Mouse (Mus musculus) liver, postnatal 0 days (tissue): Measurements from ENCODE around the gene Rac2. TPM values are rescaled to one million over a fixed set of nuclear protein-coding genes. Genes with fewer than 3 reads are reported as not detected.
A peak's percentile ranks its signal among the peaks of the same experiment; 100 is the strongest.

Experiments used
- ATAC-seq: fragments of 200-750 bp; cut with Nextera tagmentation; 2 replicates; pipeline ENCODE4 v1.8.0; 2017; ENCODE audit warnings: mild to moderate bottlenecking, moderate library complexity
- DNase-seq: peaks from one replicate; pipeline ENCODE4 v3.0.0-alpha.2; 2016
- H3K27ac ChIP-seq: fragments of 300-500 bp; sonication (generic); 2 replicates; pipeline ENCODE4 v1.5.1; 2014; ENCODE audit warnings: antibody characterized with exemption, moderate library complexity, mild to moderate bottlenecking, low read depth
- H3K27me3 ChIP-seq: fragments of 300-500 bp; sonication (generic); 2 replicates; pipeline ENCODE4 v1.6.1; 2014; ENCODE audit warnings: low read length, control low read depth, mixed read lengths; ENCODE audit not compliant: insufficient read depth
- H3K36me3 ChIP-seq: fragments of 300-500 bp; sonication (generic); replicated peaks from 2 replicates; pipeline ENCODE4 v1.6.1; 2014; ENCODE audit warnings: mild to moderate bottlenecking, control low read depth, low read length, moderate library complexity, mixed read lengths; ENCODE audit not compliant: insufficient read depth
- H3K4me1 ChIP-seq: fragments of 300-500 bp; sonication (generic); 2 replicates; pipeline ENCODE4 v1.6.1; 2014; ENCODE audit warnings: antibody characterized with exemption, mild to moderate bottlenecking, control low read depth; ENCODE audit not compliant: insufficient read depth
- H3K4me2 ChIP-seq: fragments of 300-500 bp; sonication (generic); 2 replicates; pipeline ENCODE4 v1.6.1; 2014; ENCODE audit warnings: low read depth, mild to moderate bottlenecking, low read length, moderate library complexity, mixed read lengths
- H3K4me3 ChIP-seq: fragments of 300-500 bp; sonication (generic); 2 replicates; pipeline ENCODE4 v1.5.1; 2014; ENCODE audit warnings: low read depth, low read length
- H3K9ac ChIP-seq: fragments of 300-500 bp; sonication (generic); replicated peaks from 2 replicates; pipeline ENCODE4 v1.6.1; 2014; ENCODE audit warnings: mild to moderate bottlenecking, moderate library complexity
- H3K9me3 ChIP-seq: fragments of 300-500 bp; sonication (generic); 2 replicates; pipeline ENCODE4 v1.6.1; 2016; ENCODE audit warnings: mild to moderate bottlenecking, control low read depth, low read length, mixed read lengths
- CTCF ChIP-seq: sonication (generic); IDR thresholded peaks from 2 replicates; pipeline ENCODE4 v1.5.1; 2016; ENCODE audit warnings: antibody characterized with exemption, low read depth
- EP300 ChIP-seq: IDR thresholded peaks from 2 replicates; pipeline ENCODE4 v1.6.1; 2016; ENCODE audit warnings: antibody characterized with exemption, low read depth, mild to moderate bottlenecking
- WGBS: fragments of 180-500 bp; shearing (Covaris S2); extraction: QIAGEN DNeasy Blood & Tissue Kit; methylation state at CpG from one replicate; pipeline ENCODE4 v1.1.7; 2014; ENCODE audit not compliant: insufficient replicate concordance; 5-methylcytosine and 5-hydroxymethylcytosine counted together
- polyA plus RNA-seq: library from polyadenylated mRNA; unstranded; fragments of >200 nt; fragmentation: Nextera tagmentation; extraction: Ambion mirVana; gene quantifications from 2 replicates; pipeline ENCODE4 v1.2.1, GENCODE M21; 2015

Gene Rac2
- polyA plus RNA-seq, 1 experiment from 2014 or later: 127 TPM

GRCm38 (mm10) chr15:78554545-78555313, 17.9 kb downstream of the Rac2 start:
- H3K4me1 ChIP-seq: no peaks in the 10 kb centered on the region; the same call in 1 of the 2 replicates
- no peak for TF ChIP-seq CTCF
- TF ChIP-seq EP300: no peak
- 75% methylated on average over 25 of the region's 25 CpGs for WGBS
- H3K4me2 ChIP-seq: peak overlapping the region; percentile 11; the same call in 1 of the 2 replicates
- H3K9me3 ChIP-seq: peaks cover 8% of the 10 kb centered on the region; the same call in 1 of the 2 replicates
- ATAC-seq (no peak), DNase-seq (no peak)
- H3K9ac ChIP-seq: no peak overlapping the region
- no peaks in the 10 kb centered on the region for H3K36me3 ChIP-seq
- H3K27me3 ChIP-seq: no peaks in the 10 kb centered on the region
- H3K27ac ChIP-seq: no peak overlapping the region
- H3K4me3 ChIP-seq: no peak overlapping the region

GRCm38 (mm10) chr15:78549189-78549734, 23.3 kb downstream of the Rac2 start:
- ATAC-seq: peak; percentile 84

GRCm38 (mm10) chr15:78548711-78549110, 23.9 kb downstream of the Rac2 start:
- H3K4me2 ChIP-seq: no peak overlapping the region
- DNase-seq: no peak
- no peak for TF ChIP-seq EP300
- TF ChIP-seq CTCF: no peak

More at GRCm38 (mm10) chr15:78549189-78549734, 23.3 kb downstream of the Rac2 start:
- Histone ChIP-seq H3K27ac (no peak overlapping the region), H3K4me2 (no peak overlapping the region), H3K4me1 (0 out of 2 replicates have a peak, but pooled peaks cover 9% of the 10 kb centered on the region), H3K9ac (no peak overlapping the region), H3K9me3 (peaks cover 8% of the 10 kb centered on the region; the same call in 1 of the 2 replicates), H3K27me3 (0 out of 2 replicates have a peak, but pooled peaks cover 4% of the 10 kb centered on the region), H3K4me3 (no peak overlapping the region), H3K36me3 (no peaks in the 10 kb centered on the region)
- no peak for DNase-seq
- WGBS: 56% methylated on average over 4 of the region's 4 CpGs
- no peak for TF ChIP-seq CTCF
- no peak for TF ChIP-seq EP300

GRCm38 (mm10) chr15:78548336-78548665, 24.3 kb downstream of the Rac2 start:
- 20% methylated on average over 3 of the region's 3 CpGs for WGBS
- DNase-seq (no peak), ATAC-seq (peak; percentile 14; the same call in 1 of the 2 replicates)

More at GRCm38 (mm10) chr15:78548711-78549110, 23.9 kb downstream of the Rac2 start:
- Histone ChIP-seq H3K9ac (no peak overlapping the region), H3K4me3 (no peak overlapping the region), H3K4me1 (0 out of 2 replicates have a peak, but pooled peaks cover 9% of the 10 kb centered on the region), H3K36me3 (no peaks in the 10 kb centered on the region), H3K27ac (no peak overlapping the region), H3K27me3 (0 out of 2 replicates have a peak, but pooled peaks cover 4% of the 10 kb centered on the region), H3K9me3 (peaks cover 8% of the 10 kb centered on the region; the same call in 1 of the 2 replicates)
- 59% methylated on average over 8 of the region's 8 CpGs for WGBS
- no peak for ATAC-seq

GRCm38 (mm10) chr15:78547415-78548335, 24.9 kb downstream of the Rac2 start:
- no peak for ATAC-seq
- TF ChIP-seq EP300 (no peak), CTCF (peak; percentile 60)
- H3K27ac ChIP-seq: no peak overlapping the region
- H3K4me2 ChIP-seq: no peak overlapping the region
- DNase-seq: no peak
- 55% methylated on average over 5 of the region's 5 CpGs for WGBS
- H3K36me3 ChIP-seq: no peaks in the 10 kb centered on the region
- H3K27me3 ChIP-seq: 0 out of 2 replicates have a peak, but pooled peaks cover 4% of the 10 kb centered on the region
- no peak overlapping the region for H3K4me3 ChIP-seq
- 0 out of 2 replicates have a peak, but pooled peaks cover 9% of the 10 kb centered on the region for H3K4me1 ChIP-seq
- H3K9me3 ChIP-seq: peaks cover 8% of the 10 kb centered on the region; the same call in 1 of the 2 replicates
- no peak overlapping the region for H3K9ac ChIP-seq

More at GRCm38 (mm10) chr15:78548336-78548665, 24.3 kb downstream of the Rac2 start:
- Histone ChIP-seq H3K4me1 (0 out of 2 replicates have a peak, but pooled peaks cover 9% of the 10 kb centered on the region), H3K36me3 (no peaks in the 10 kb centered on the region), H3K4me2 (no peak overlapping the region), H3K9ac (no peak overlapping the region), H3K4me3 (no peak overlapping the region), H3K9me3 (peaks cover 8% of the 10 kb centered on the region; the same call in 1 of the 2 replicates), H3K27me3 (0 out of 2 replicates have a peak, but pooled peaks cover 4% of the 10 kb centered on the region), H3K27ac (no peak overlapping the region)
- TF ChIP-seq EP300 (no peak), CTCF (no peak)
